Comparison of ENCODE assay signal across 10 mouse cellular contexts in the genomic region with DNA sequence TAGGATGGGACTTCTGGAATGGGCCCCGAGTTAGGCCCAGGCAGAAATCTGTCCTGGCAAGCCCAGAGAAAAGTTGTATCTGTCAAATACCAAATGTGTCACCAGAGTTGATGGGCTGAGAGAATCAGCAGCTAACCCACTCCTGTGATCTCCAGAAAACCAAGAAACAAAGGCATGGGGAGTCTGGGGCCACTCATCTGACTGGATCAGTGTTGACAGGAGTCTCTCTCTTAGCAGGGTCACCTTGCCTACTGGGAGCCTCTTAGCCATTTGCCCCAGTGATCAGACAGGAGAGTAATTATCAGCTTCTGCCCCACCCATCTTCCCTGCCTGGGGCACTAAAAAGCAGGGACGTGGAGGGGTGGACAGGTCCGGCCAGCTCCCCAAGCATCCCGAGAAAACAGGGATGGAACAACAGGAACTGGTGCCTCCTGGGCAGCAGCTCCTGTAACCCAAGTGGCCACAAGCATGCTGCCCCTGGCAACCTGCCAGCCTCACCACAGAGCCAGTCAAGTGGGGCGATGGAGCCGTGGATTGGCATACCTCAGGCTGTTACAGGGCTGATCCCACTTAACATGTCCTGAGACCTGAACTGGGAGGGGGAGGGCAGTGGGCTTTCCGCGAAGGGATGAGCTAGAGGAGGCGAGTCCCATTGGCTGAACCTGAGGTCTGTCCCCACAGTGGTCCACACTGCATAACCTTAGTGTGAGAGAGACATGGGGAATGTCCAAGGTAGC. TPM values are rescaled to one million over a fixed set of nuclear protein-coding genes. Genes with fewer than 3 reads are reported as not detected.
A peak's percentile ranks its signal among the peaks of the same experiment; 100 is the strongest.
DNase-seq lines count a peak whose midpoint lies in the region; ATAC-seq lines count a peak whose summit lies in the region.
"Had no signal": no experiment of that assay in that cellular context is flagged by ENCODE, and none has a peak within 500 bp of the region (broad histone marks: within the 10 kb centered on the region; RNA-seq: fewer than 3 reads in every experiment).

No protein-coding gene starts in this region.

- no peak overlapping the region for H3K9ac ChIP-seq in forebrain, embryonic 14.5 days (ENCODE audit: low read length)
- H3K9ac ChIP-seq in midbrain, embryonic 13.5 days (replicated peaks) = no peak overlapping the region
- no peak overlapping the region for H3K9ac ChIP-seq in midbrain, embryonic 15.5 days
- H3K9ac ChIP-seq: limb, embryonic 15.5 days; neural tube, embryonic 13.5 days had no signal

- H3K36me3 ChIP-seq in forebrain, embryonic 14.5 days (ENCODE audit: control insufficient read depth, insufficient read depth, low read length) = peaks cover 86% of the 10 kb centered on the region
- H3K36me3 ChIP-seq in forebrain, embryonic 10.5 days (replicated peaks) = peaks cover 78% of the 10 kb centered on the region
- peaks cover 95% of the 10 kb centered on the region for H3K36me3 ChIP-seq in midbrain, embryonic 13.5 days
- H3K36me3 ChIP-seq in midbrain, embryonic 15.5 days (replicated peaks) = peaks cover 57% of the 10 kb centered on the region

- no peaks in the 10 kb centered on the region for H3K27me3 ChIP-seq in forebrain, embryonic 14.5 days (replicated peaks; ENCODE audit: control insufficient read depth, insufficient read depth, low read length)
- no peaks in the 10 kb centered on the region for H3K27me3 ChIP-seq in forebrain, embryonic 10.5 days (ENCODE audit: poor library complexity, severe bottlenecking)
- no peaks in the 10 kb centered on the region for H3K27me3 ChIP-seq in midbrain, embryonic 13.5 days
- no peaks in the 10 kb centered on the region for H3K27me3 ChIP-seq in midbrain, embryonic 15.5 days (replicated peaks)
- H3K27me3 ChIP-seq: limb, embryonic 15.5 days; neural tube, embryonic 13.5 days had no signal

- ATAC-seq in forebrain, embryonic 14.5 days = no peak; the same call in 1 of the 2 replicates
- ATAC-seq in midbrain, embryonic 13.5 days = 0 out of 2 replicates have a peak, but pooled peaks have one; percentile 30
- ATAC-seq in midbrain, embryonic 15.5 days (replicated peaks) = no peak
- ATAC-seq in megakaryocyte progenitor cell, adult 5-6 weeks (replicated peaks; ENCODE audit: poor library complexity) = no peak

- WGBS in forebrain, embryonic 14.5 days = 67% methylated on average over 9 of the region's 9 CpGs
- 76% methylated on average over 9 of the region's 9 CpGs for WGBS in forebrain, embryonic 10.5 days
- WGBS in midbrain, embryonic 13.5 days = 75% methylated on average over 9 of the region's 9 CpGs
- 70% methylated on average over 9 of the region's 9 CpGs for WGBS in midbrain, embryonic 15.5 days

- H3K27ac ChIP-seq in forebrain, embryonic 14.5 days (ENCODE audit: low read depth, low read length) = no peak overlapping the region
- no peak overlapping the region for H3K27ac ChIP-seq in forebrain, embryonic 10.5 days
- no peak overlapping the region for H3K27ac ChIP-seq in midbrain, embryonic 13.5 days
- H3K27ac ChIP-seq in midbrain, embryonic 15.5 days = no peak overlapping the region
- H3K27ac ChIP-seq: limb, embryonic 15.5 days; neural tube, embryonic 13.5 days had no signal

- no peaks in the 10 kb centered on the region for H3K9me3 ChIP-seq in forebrain, embryonic 14.5 days (replicated peaks; ENCODE audit: control insufficient read depth, low read length)
- H3K9me3 ChIP-seq in forebrain, embryonic 10.5 days = no peaks in the 10 kb centered on the region
- no peaks in the 10 kb centered on the region for H3K9me3 ChIP-seq in midbrain, embryonic 13.5 days
- H3K9me3 ChIP-seq in midbrain, embryonic 15.5 days = no peaks in the 10 kb centered on the region
- H3K9me3 ChIP-seq: limb, embryonic 15.5 days; neural tube, embryonic 13.5 days had no signal

- peak; percentile 20 for DNase-seq in forebrain, embryonic 14.5 days (ENCODE audit: low spot score)
- no peak for DNase-seq in forebrain, embryonic 10.5 days (ENCODE audit: extremely low spot score, low spot score)
- DNase-seq in heart, postnatal 4 days = peak; percentile 42
- peak; percentile 70 for DNase-seq in lung, postnatal 36 days
- no peak for DNase-seq in frontal cortex, postnatal 10 days (ENCODE audit: low spot score in 2 of 2)

- no peak overlapping the region for H3K4me3 ChIP-seq in forebrain, embryonic 14.5 days (ENCODE audit: low read depth, low read length)
- H3K4me3 ChIP-seq in forebrain, embryonic 10.5 days = no peak overlapping the region
- no peak overlapping the region for H3K4me3 ChIP-seq in midbrain, embryonic 13.5 days (replicated peaks)
- H3K4me3 ChIP-seq in midbrain, embryonic 15.5 days = no peak overlapping the region
- H3K4me3 ChIP-seq: limb, embryonic 15.5 days; neural tube, embryonic 13.5 days had no signal

- no peaks in the 10 kb centered on the region for H3K4me1 ChIP-seq in forebrain, embryonic 14.5 days (ENCODE audit: control insufficient read depth, insufficient read depth, low read length)
- H3K4me1 ChIP-seq in forebrain, embryonic 10.5 days = no peaks in the 10 kb centered on the region
- no peaks in the 10 kb centered on the region for H3K4me1 ChIP-seq in midbrain, embryonic 13.5 days (replicated peaks)
- H3K4me1 ChIP-seq in midbrain, embryonic 15.5 days = no peaks in the 10 kb centered on the region
- H3K4me1 ChIP-seq: neural tube, embryonic 13.5 days had no signal

- no peak overlapping the region for H3K4me2 ChIP-seq in forebrain, embryonic 14.5 days (ENCODE audit: low read length)
- no peak overlapping the region for H3K4me2 ChIP-seq in midbrain, embryonic 13.5 days (replicated peaks)
- H3K4me2 ChIP-seq in midbrain, embryonic 15.5 days = no peak overlapping the region
- H3K4me2 ChIP-seq: limb, embryonic 15.5 days; neural tube, embryonic 13.5 days had no signal

RNA-seq across cellular contexts. Expression of a gene that starts 13.9 kb away (rescaled TPM):
- polyA plus RNA-seq in forebrain, embryonic 14.5 days (2014; fragmentation: Nextera tagmentation; extraction: Ambion mirVana) = 293 and 315 TPM in 2 replicates
- 511 and 516 TPM in 2 replicates for polyA plus RNA-seq in forebrain, embryonic 10.5 days (2016; fragmentation: Nextera tagmentation; extraction: Ambion mirVana)
- 317 and 341 TPM in 2 replicates for polyA plus RNA-seq in midbrain, embryonic 13.5 days (2015; fragmentation: Nextera tagmentation; extraction: Ambion mirVana)
- polyA plus RNA-seq in midbrain, embryonic 15.5 days (2015; fragmentation: Nextera tagmentation; extraction: Ambion mirVana) = 261 and 266 TPM in 2 replicates
- total RNA-seq in heart, postnatal 4 days (2021) = 100 to 1,000 TPM; 141 to 154 TPM
- total RNA-seq in megakaryocyte progenitor cell, adult 5-6 weeks (2015) = 320 and 348 TPM in 2 replicates
- 218 and 242 TPM in 2 replicates for total RNA-seq in megakaryocyte progenitor cell, adult 5-6 weeks (2017)

RNA-seq across cellular contexts. Expression of a gene that starts 18.3 kb away (rescaled TPM):
- 28.3 and 45.5 TPM in 2 replicates for polyA plus RNA-seq in forebrain, embryonic 14.5 days (2014; fragmentation: Nextera tagmentation; extraction: Ambion mirVana)
- polyA plus RNA-seq in forebrain, embryonic 10.5 days (2016; fragmentation: Nextera tagmentation; extraction: Ambion mirVana) = 27.5 and 28.4 TPM in 2 replicates
- 49.9 and 50.7 TPM in 2 replicates for polyA plus RNA-seq in midbrain, embryonic 13.5 days (2015; fragmentation: Nextera tagmentation; extraction: Ambion mirVana)
- 93.9 and 95.3 TPM in 2 replicates for polyA plus RNA-seq in midbrain, embryonic 15.5 days (2015; fragmentation: Nextera tagmentation; extraction: Ambion mirVana)
- total RNA-seq in heart, postnatal 4 days (2021) = 10 to 100 TPM; 52.1 to 53.2 TPM
- total RNA-seq in megakaryocyte progenitor cell, adult 5-6 weeks (2015) = 29.4 and 29.5 TPM in 2 replicates
- total RNA-seq in megakaryocyte progenitor cell, adult 5-6 weeks (2017) = 25.2 and 26.9 TPM in 2 replicates

RNA-seq across cellular contexts. Expression of a gene that starts 21.6 kb away (rescaled TPM):
- 0.09 and 0.15 TPM in 2 replicates for polyA plus RNA-seq in forebrain, embryonic 14.5 days (2014; fragmentation: Nextera tagmentation; extraction: Ambion mirVana)
- polyA plus RNA-seq in forebrain, embryonic 10.5 days (2016; fragmentation: Nextera tagmentation; extraction: Ambion mirVana) = 0.04 TPM in 1 of 2 replicates, not detected in the other
- polyA plus RNA-seq in midbrain, embryonic 13.5 days (2015; fragmentation: Nextera tagmentation; extraction: Ambion mirVana) = 0.08 and 0.09 TPM in 2 replicates
- polyA plus RNA-seq in midbrain, embryonic 15.5 days (2015; fragmentation: Nextera tagmentation; extraction: Ambion mirVana) = 0.34 and 0.37 TPM in 2 replicates
- under 1 TPM; 0.16 to 0.21 TPM for total RNA-seq in heart, postnatal 4 days (2021)
- not detected in 2 replicates for total RNA-seq in megakaryocyte progenitor cell, adult 5-6 weeks (2015)
- total RNA-seq in megakaryocyte progenitor cell, adult 5-6 weeks (2017) = not detected in 2 replicates

RNA-seq across cellular contexts. Expression of a gene that starts 57.6 kb away (rescaled TPM):
- polyA plus RNA-seq in forebrain, embryonic 14.5 days (2014; fragmentation: Nextera tagmentation; extraction: Ambion mirVana) = 11.0 and 12.5 TPM in 2 replicates
- polyA plus RNA-seq in forebrain, embryonic 10.5 days (2016; fragmentation: Nextera tagmentation; extraction: Ambion mirVana) = 23.1 and 23.6 TPM in 2 replicates
- polyA plus RNA-seq in midbrain, embryonic 13.5 days (2015; fragmentation: Nextera tagmentation; extraction: Ambion mirVana) = 17.6 and 18.1 TPM in 2 replicates
- polyA plus RNA-seq in midbrain, embryonic 15.5 days (2015; fragmentation: Nextera tagmentation; extraction: Ambion mirVana) = 19.3 and 21.5 TPM in 2 replicates
- 1 to 10 TPM in 1 of 2 experiments, under 1 TPM in 1; 0.27 to 1.4 TPM for total RNA-seq in heart, postnatal 4 days (2021)
- 4.4 and 4.9 TPM in 2 replicates for total RNA-seq in megakaryocyte progenitor cell, adult 5-6 weeks (2015)
- 11.2 and 14.3 TPM in 2 replicates for total RNA-seq in megakaryocyte progenitor cell, adult 5-6 weeks (2017)

RNA-seq across cellular contexts. Expression of a gene that starts 57.7 kb away (rescaled TPM):
- 24.6 and 35.8 TPM in 2 replicates for polyA plus RNA-seq in forebrain, embryonic 14.5 days (2014; fragmentation: Nextera tagmentation; extraction: Ambion mirVana)
- polyA plus RNA-seq in forebrain, embryonic 10.5 days (2016; fragmentation: Nextera tagmentation; extraction: Ambion mirVana) = 22.5 and 22.7 TPM in 2 replicates
- polyA plus RNA-seq in midbrain, embryonic 13.5 days (2015; fragmentation: Nextera tagmentation; extraction: Ambion mirVana) = 50.0 and 53.1 TPM in 2 replicates
- 66.8 and 67.2 TPM in 2 replicates for polyA plus RNA-seq in midbrain, embryonic 15.5 days (2015; fragmentation: Nextera tagmentation; extraction: Ambion mirVana)
- 10 to 100 TPM; 60.5 to 63.4 TPM for total RNA-seq in heart, postnatal 4 days (2021)
- 1.9 and 2.1 TPM in 2 replicates for total RNA-seq in megakaryocyte progenitor cell, adult 5-6 weeks (2015)
- total RNA-seq in megakaryocyte progenitor cell, adult 5-6 weeks (2017) = 2.1 and 3.0 TPM in 2 replicates

Comparison
In these comparisons a context has a peak if more than half of its experiments do, and no peak if none do; other contexts are left out.
1. DNase-seq: peak in forebrain, embryonic 14.5 days (single experiment), heart, postnatal 4 days (single experiment) and lung, postnatal 36 days (single experiment); none in forebrain, embryonic 10.5 days (single experiment) and frontal cortex, postnatal 10 days (0 of 2).